Mouse (Mus musculus): Measurements from ENCODE around the gene Rad23a. TPM values are rescaled to one million over a fixed set of nuclear protein-coding genes. Genes with fewer than 3 reads are reported as not detected.
"Not testable (repeated sequence)": the region's sequence is repeated elsewhere in the genome, so short reads cannot be mapped to it uniquely, and the experiment has no call there.

Rad23a gene
- polyA plus RNA-seq, 2 experiments from 2014 or later: 139 to 160 TPM

GRCm38 (mm10) chr8:84839875-84840247, 604 bp downstream of the Rad23a start:
- no peak for ATAC-seq

GRCm38 (mm10) chr8:84839411-84839810, 1.1 kb downstream of the Rad23a start:
- ATAC-seq: no peak

- no peak for ATAC-seq
These were observed 2.0 kb downstream of the Rad23a start for GRCm38 (mm10) chr8:84838513-84838912.

GRCm38 (mm10) chr8:84837912-84838470, 2.5 kb downstream of the Rad23a start:
- no peak for ATAC-seq

GRCm38 (mm10) chr8:84837149-84837911, 3.1 kb downstream of the Rad23a start:
- ATAC-seq: no peak

GRCm38 (mm10) chr8:84834866-84835855, 5.3 kb downstream of the Rad23a start:
- ATAC-seq: no peak

- no peak for ATAC-seq
These were observed 6.2 kb downstream of the Rad23a start for GRCm38 (mm10) chr8:84834002-84834865.

GRCm38 (mm10) chr8:84832759-84833742, 7.4 kb downstream of the Rad23a start:
- ATAC-seq: no peak

- peak; percentile 84 for ATAC-seq
These were observed 8.3 kb downstream of the Rad23a start for GRCm38 (mm10) chr8:84832034-84832717.

GRCm38 (mm10) chr8:84831490-84831889, 9.0 kb downstream of the Rad23a start, which contains the start of gene Gadd45gip1:
Gene Gadd45gip1 (plus strand): TSS chr8:84831522.
- peak; percentile 79 for ATAC-seq

- not testable (repeated sequence) for ATAC-seq
These were observed 13.9 kb downstream of the Rad23a start for GRCm38 (mm10) chr8:84826518-84826917.

GRCm38 (mm10) chr8:84825636-84826035, 14.8 kb downstream of the Rad23a start:
- ATAC-seq: peak; percentile 84

GRCm38 (mm10) chr8:84823653-84824052, 16.8 kb downstream of the Rad23a start:
- peak; percentile 79 for ATAC-seq

- ATAC-seq: no peak
These were observed 17.7 kb downstream of the Rad23a start, which contains the start of gene Dand5 for GRCm38 (mm10) chr8:84822723-84823122. Gene Dand5 (minus strand): TSS chr8:84822823.

- ATAC-seq: no peak
These were observed 24.3 kb downstream of the Rad23a start for GRCm38 (mm10) chr8:84816117-84816516.

- peak; percentile 87 for ATAC-seq
These were observed 24.9 kb downstream of the Rad23a start for GRCm38 (mm10) chr8:84815547-84815946.

GRCm38 (mm10) chr8:84814555-84815441, 25.7 kb downstream of the Rad23a start:
- ATAC-seq: no peak

GRCm38 (mm10) chr8:84814240-84814554, 26.3 kb downstream of the Rad23a start:
- ATAC-seq: no peak

- ATAC-seq: no peak
These were observed 26.6 kb downstream of the Rad23a start for GRCm38 (mm10) chr8:84813830-84814229.

Measured in CD4-positive, CD25-positive, alpha-beta regulatory T cell, adult 4 months (primary cell).